Mouse (Mus musculus): ENCODE results near the gene Slc25a10. TPM values are rescaled to one million over a fixed set of nuclear protein-coding genes. Genes with fewer than 3 reads are reported as not detected.
A peak's percentile ranks its signal among the peaks of the same experiment; 100 is the strongest.

The Slc25a10 gene
- polyA plus RNA-seq, 1 experiment, result not detected

DNA sequence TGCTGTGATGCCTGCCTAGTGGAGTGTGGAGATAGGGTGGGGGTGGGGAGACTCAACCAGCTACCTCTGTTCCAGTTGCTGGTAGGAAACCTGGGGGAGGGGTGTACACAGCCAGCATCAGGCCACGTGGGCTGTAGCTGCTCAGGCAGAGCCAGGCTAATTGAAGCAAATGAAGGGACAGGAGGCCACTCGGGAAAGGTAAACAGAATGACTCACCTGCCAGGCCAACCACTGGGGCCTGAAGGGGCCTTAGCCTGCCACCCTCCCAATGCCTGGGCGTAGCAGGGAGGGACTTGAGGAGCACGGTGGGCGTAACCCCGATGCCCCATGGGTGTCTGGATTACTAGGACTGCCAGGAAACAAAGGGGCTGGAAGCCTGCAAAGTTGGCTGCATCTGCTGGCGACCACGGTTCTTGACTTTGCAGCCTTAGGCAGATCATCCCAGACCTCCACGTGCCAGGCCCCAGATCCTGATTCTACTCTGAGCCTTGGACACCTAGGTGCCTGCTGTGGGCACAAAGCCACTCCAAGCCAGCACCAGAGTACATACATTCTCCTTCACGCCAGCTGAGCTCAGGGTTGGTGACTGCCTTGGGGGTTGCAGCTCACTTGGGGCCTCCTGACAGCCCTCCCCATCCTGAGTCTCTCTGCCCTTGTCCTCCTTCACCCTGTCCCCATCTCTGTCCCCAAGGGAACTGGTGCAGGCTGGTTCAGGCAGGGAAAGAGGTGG, 47.8 kb downstream of the Slc25a10 start:
- Histone ChIP-seq H3K27ac (ENCODE audit: insufficient read depth, low read depth, low read length) (no peak overlapping the region), H3K4me1 (ENCODE audit: control insufficient read depth, insufficient read depth, low read length) (peaks cover 16% of the 10 kb centered on the region), H3K4me3 (ENCODE audit: insufficient read depth, low read depth, low read length) (no peak overlapping the region)
- WGBS, result 21% methylated on average over 10 of the region's 10 CpGs
- TF ChIP-seq POLR2A (IDR thresholded peaks at IDR 0.05; ENCODE audit: insufficient read depth, low read depth, low read length) (no peak), CTCF (IDR thresholded peaks at IDR 0.05; ENCODE audit: insufficient read depth, low read depth, low read length) (no peak)

- Histone ChIP-seq H3K4me1 (ENCODE audit: control insufficient read depth, insufficient read depth, low read length) (peaks cover 16% of the 10 kb centered on the region), H3K4me3 (ENCODE audit: insufficient read depth, low read depth, low read length) (no peak overlapping the region), H3K27ac (ENCODE audit: insufficient read depth, low read depth, low read length) (no peak overlapping the region)
- 35% methylated on average over 4 of the region's 4 CpGs for WGBS
- TF ChIP-seq CTCF (IDR thresholded peaks at IDR 0.05; ENCODE audit: insufficient read depth, low read depth, low read length) (no peak), POLR2A (IDR thresholded peaks at IDR 0.05; ENCODE audit: insufficient read depth, low read depth, low read length) (no peak)
Measured at GRCm38 (mm10) chr11:120541907-120542306, 50.3 kb downstream of the Slc25a10 start.

- 84% methylated on average over 6 of the region's 6 CpGs for WGBS
- Histone ChIP-seq H3K4me1 (ENCODE audit: control insufficient read depth, insufficient read depth, low read length) (peaks cover 16% of the 10 kb centered on the region), H3K27ac (ENCODE audit: insufficient read depth, low read depth, low read length) (no peak overlapping the region), H3K4me3 (ENCODE audit: insufficient read depth, low read depth, low read length) (no peak overlapping the region)
- TF ChIP-seq POLR2A (IDR thresholded peaks at IDR 0.05; ENCODE audit: insufficient read depth, low read depth, low read length) (no peak), CTCF (IDR thresholded peaks at IDR 0.05; ENCODE audit: insufficient read depth, low read depth, low read length) (no peak)
Measured at GRCm38 (mm10) chr11:120542376-120542775, 50.7 kb downstream of the Slc25a10 start.

- no peak overlapping the region for H3K27ac ChIP-seq (ENCODE audit: insufficient read depth, low read depth, low read length)
- 86% methylated on average over 3 of the region's 3 CpGs for WGBS
- TF ChIP-seq CTCF (IDR thresholded peaks at IDR 0.05; ENCODE audit: insufficient read depth, low read depth, low read length), result no peak
- TF ChIP-seq POLR2A (IDR thresholded peaks at IDR 0.05; ENCODE audit: insufficient read depth, low read depth, low read length), result no peak
- no peak overlapping the region for H3K4me3 ChIP-seq (ENCODE audit: insufficient read depth, low read depth, low read length)
- peaks cover 22% of the 10 kb centered on the region for H3K4me1 ChIP-seq (ENCODE audit: control insufficient read depth, insufficient read depth, low read length)
Measured at GRCm38 (mm10) chr11:120545964-120546363, 54.3 kb downstream of the Slc25a10 start.

DNA sequence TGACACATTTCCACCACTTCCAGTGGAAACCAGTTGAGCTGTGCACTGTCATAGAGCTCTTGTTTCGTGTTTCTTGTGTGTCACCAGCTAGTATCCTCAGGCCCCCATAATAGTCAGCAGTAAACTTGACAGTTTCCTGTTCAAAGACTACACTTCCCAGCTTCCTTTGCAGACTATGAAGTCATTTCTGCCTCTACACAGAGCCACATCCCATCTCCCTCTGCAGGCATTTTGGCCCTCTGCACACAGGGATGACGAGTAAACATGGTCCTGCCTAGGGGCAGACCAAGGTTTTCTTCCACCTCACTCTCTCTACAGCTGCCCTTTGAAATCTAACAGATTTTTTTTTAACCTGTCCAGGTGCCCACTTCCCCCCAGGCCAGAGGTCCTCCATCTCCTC, 55.8 kb downstream of the Slc25a10 start:
- Histone ChIP-seq H3K4me1 (ENCODE audit: control insufficient read depth, insufficient read depth, low read length) (peaks cover 22% of the 10 kb centered on the region), H3K4me3 (ENCODE audit: insufficient read depth, low read depth, low read length) (no peak overlapping the region), H3K27ac (ENCODE audit: insufficient read depth, low read depth, low read length) (no peak overlapping the region)
- WGBS, result 45% methylated on average over 2 of the region's 2 CpGs
- TF ChIP-seq POLR2A (IDR thresholded peaks at IDR 0.05; ENCODE audit: insufficient read depth, low read depth, low read length) (no peak), CTCF (IDR thresholded peaks at IDR 0.05; ENCODE audit: insufficient read depth, low read depth, low read length) (no peak)

- Histone ChIP-seq H3K4me3 (ENCODE audit: insufficient read depth, low read depth, low read length) (no peak overlapping the region), H3K27ac (ENCODE audit: insufficient read depth, low read depth, low read length) (no peak overlapping the region), H3K4me1 (ENCODE audit: control insufficient read depth, insufficient read depth, low read length) (peaks cover 22% of the 10 kb centered on the region)
- no peak for TF ChIP-seq CTCF (IDR thresholded peaks at IDR 0.05; ENCODE audit: insufficient read depth, low read depth, low read length)
- no peak for TF ChIP-seq POLR2A (IDR thresholded peaks at IDR 0.05; ENCODE audit: insufficient read depth, low read depth, low read length)
- WGBS, result 64% methylated on average over 3 of the region's 3 CpGs
Measured at GRCm38 (mm10) chr11:120548214-120548613, 56.6 kb downstream of the Slc25a10 start.

- TF ChIP-seq POLR2A (IDR thresholded peaks at IDR 0.05; ENCODE audit: insufficient read depth, low read depth, low read length), result no peak
- Histone ChIP-seq H3K27ac (ENCODE audit: insufficient read depth, low read depth, low read length) (no peak overlapping the region), H3K4me3 (ENCODE audit: insufficient read depth, low read depth, low read length) (peak overlapping the region; percentile 86), H3K4me1 (ENCODE audit: control insufficient read depth, insufficient read depth, low read length) (peaks cover 22% of the 10 kb centered on the region)
- 11% methylated on average over 7 of the region's 7 CpGs for WGBS
Measured at GRCm38 (mm10) chr11:120548786-120549167, 57.1 kb downstream of the Slc25a10 start.

Other genes starting within 250 kb of the Slc25a10 start
- gene Actg1, start 143.3 kb upstream of the Slc25a10 start, polyA plus RNA-seq (2012; ENCODE audit: insufficient read depth, insufficient read length, low replicate concordance, missing spikeins), result 702 and 785 TPM in 2 replicates
- gene Fscn2, start 130.3 kb upstream of the Slc25a10 start, polyA plus RNA-seq (2012; ENCODE audit: insufficient read depth, insufficient read length, low replicate concordance, missing spikeins), result not detected in 2 replicates
- not detected in 2 replicates for gene Faap100, start 113.1 kb upstream of the Slc25a10 start, polyA plus RNA-seq (2012; ENCODE audit: insufficient read depth, insufficient read length, low replicate concordance, missing spikeins)
- not detected in 2 replicates for gene Nploc4, start 54.1 kb upstream of the Slc25a10 start, polyA plus RNA-seq (2012; ENCODE audit: insufficient read depth, insufficient read length, low replicate concordance, missing spikeins)
- not detected in 2 replicates for gene Tspan10, start 49.2 kb upstream of the Slc25a10 start, polyA plus RNA-seq (2012; ENCODE audit: insufficient read depth, insufficient read length, low replicate concordance, missing spikeins)
- gene Pde6g, start 38.3 kb upstream of the Slc25a10 start, polyA plus RNA-seq (2012; ENCODE audit: insufficient read depth, insufficient read length, low replicate concordance, missing spikeins), result not detected in 2 replicates
- not detected in 2 replicates for gene Oxld1, start 33.8 kb upstream of the Slc25a10 start, polyA plus RNA-seq (2012; ENCODE audit: insufficient read depth, insufficient read length, low replicate concordance, missing spikeins)
- not detected in 2 replicates for gene Ccdc137, start 33.7 kb upstream of the Slc25a10 start, polyA plus RNA-seq (2012; ENCODE audit: insufficient read depth, insufficient read length, low replicate concordance, missing spikeins)
- not detected in 2 replicates for gene Arl16, start 24.2 kb upstream of the Slc25a10 start, polyA plus RNA-seq (2012; ENCODE audit: insufficient read depth, insufficient read length, low replicate concordance, missing spikeins)
- not detected in 2 replicates for gene Mrpl12, start 7.2 kb upstream of the Slc25a10 start, polyA plus RNA-seq (2012; ENCODE audit: insufficient read depth, insufficient read length, low replicate concordance, missing spikeins)
- not detected in 2 replicates for gene Gcgr, start 38.9 kb downstream of the Slc25a10 start, polyA plus RNA-seq (2012; ENCODE audit: insufficient read depth, insufficient read length, low replicate concordance, missing spikeins)
- not detected in 2 replicates for gene Mcrip1, start 57.9 kb downstream of the Slc25a10 start, polyA plus RNA-seq (2012; ENCODE audit: insufficient read depth, insufficient read length, low replicate concordance, missing spikeins)
- gene Ppp1r27, start 59.3 kb downstream of the Slc25a10 start, polyA plus RNA-seq (2012; ENCODE audit: insufficient read depth, insufficient read length, low replicate concordance, missing spikeins), result not detected in 2 replicates
- gene P4hb, start 81.4 kb downstream of the Slc25a10 start, polyA plus RNA-seq (2012; ENCODE audit: insufficient read depth, insufficient read length, low replicate concordance, missing spikeins), result 309 TPM in 1 of 2 replicates, not detected in the other
- gene Arhgdia, start 89.8 kb downstream of the Slc25a10 start, polyA plus RNA-seq (2012; ENCODE audit: insufficient read depth, insufficient read length, low replicate concordance, missing spikeins), result 143 TPM in 1 of 2 replicates, not detected in the other
- not detected in 2 replicates for gene Alyref, start 106.5 kb downstream of the Slc25a10 start, polyA plus RNA-seq (2012; ENCODE audit: insufficient read depth, insufficient read length, low replicate concordance, missing spikeins)
- gene Anapc11, start 106.6 kb downstream of the Slc25a10 start, polyA plus RNA-seq (2012; ENCODE audit: insufficient read depth, insufficient read length, low replicate concordance, missing spikeins), result not detected in 2 replicates
- not detected in 2 replicates for gene Npb, start 116.6 kb downstream of the Slc25a10 start, polyA plus RNA-seq (2012; ENCODE audit: insufficient read depth, insufficient read length, low replicate concordance, missing spikeins)
- not detected in 2 replicates for gene Pcyt2, start 126.1 kb downstream of the Slc25a10 start, polyA plus RNA-seq (2012; ENCODE audit: insufficient read depth, insufficient read length, low replicate concordance, missing spikeins)
- not detected in 2 replicates for gene Sirt7, start 133.4 kb downstream of the Slc25a10 start, polyA plus RNA-seq (2012; ENCODE audit: insufficient read depth, insufficient read length, low replicate concordance, missing spikeins)
- gene Mafg, start 141.8 kb downstream of the Slc25a10 start, polyA plus RNA-seq (2012; ENCODE audit: insufficient read depth, insufficient read length, low replicate concordance, missing spikeins), result 234 TPM in 1 of 2 replicates, not detected in the other
- not detected in 2 replicates for gene Pycr1, start 151.9 kb downstream of the Slc25a10 start, polyA plus RNA-seq (2012; ENCODE audit: insufficient read depth, insufficient read length, low replicate concordance, missing spikeins)
- gene Myadml2, start 156.3 kb downstream of the Slc25a10 start, polyA plus RNA-seq (2012; ENCODE audit: insufficient read depth, insufficient read length, low replicate concordance, missing spikeins), result not detected in 2 replicates
- gene Notum, start 169.3 kb downstream of the Slc25a10 start, polyA plus RNA-seq (2012; ENCODE audit: insufficient read depth, insufficient read length, low replicate concordance, missing spikeins), result not detected in 2 replicates
- not detected in 2 replicates for gene Aspscr1, start 181.1 kb downstream of the Slc25a10 start, polyA plus RNA-seq (2012; ENCODE audit: insufficient read depth, insufficient read length, low replicate concordance, missing spikeins)
- gene Cenpx, start 221.9 kb downstream of the Slc25a10 start, polyA plus RNA-seq (2012; ENCODE audit: insufficient read depth, insufficient read length, low replicate concordance, missing spikeins), result not detected in 2 replicates
- not detected in 2 replicates for gene Lrrc45, start 222.1 kb downstream of the Slc25a10 start, polyA plus RNA-seq (2012; ENCODE audit: insufficient read depth, insufficient read length, low replicate concordance, missing spikeins)
- not detected in 2 replicates for gene Rac3, start 229.6 kb downstream of the Slc25a10 start, polyA plus RNA-seq (2012; ENCODE audit: insufficient read depth, insufficient read length, low replicate concordance, missing spikeins)
- gene Dcxr, start 235.4 kb downstream of the Slc25a10 start, polyA plus RNA-seq (2012; ENCODE audit: insufficient read depth, insufficient read length, low replicate concordance, missing spikeins), result not detected in 2 replicates
- gene Cbr2, start 240.3 kb downstream of the Slc25a10 start, polyA plus RNA-seq (2012; ENCODE audit: insufficient read depth, insufficient read length, low replicate concordance, missing spikeins), result not detected in 2 replicates